Mouse (Mus musculus): ENCODE data around the gene Ppp1r9a. TPM values are rescaled to one million over a fixed set of nuclear protein-coding genes. Genes with fewer than 3 reads are reported as not detected.

The Ppp1r9a gene
- polyA plus RNA-seq, 1 experiment from 2014 or later, result 49.3 TPM

DNA sequence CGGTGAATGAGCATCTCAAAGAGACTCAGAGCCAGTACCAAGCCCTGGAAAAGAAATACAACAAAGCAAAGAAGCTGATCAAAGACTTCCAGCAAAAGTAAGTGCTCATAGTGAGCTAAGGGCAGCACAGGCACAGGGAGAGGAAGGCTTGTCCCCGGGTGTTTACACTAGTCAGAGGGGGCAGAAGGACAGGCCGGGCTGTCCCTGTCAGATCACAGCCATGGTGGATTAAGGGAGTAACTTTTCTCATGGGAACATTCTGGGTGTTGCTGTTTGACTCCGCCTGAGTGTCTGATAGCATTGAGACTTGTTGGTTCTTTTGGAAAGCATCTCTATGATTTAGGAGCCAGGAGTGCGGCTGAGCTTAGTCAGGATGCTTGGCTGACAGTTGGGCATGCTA, 211.0 kb downstream of the Ppp1r9a start:
- Histone ChIP-seq H3K36me3 (ENCODE audit: control insufficient read depth, insufficient read depth, low read length) (peaks cover 13% of the 10 kb centered on the region), H3K9me3 (ENCODE audit: control insufficient read depth, low read length) (no peaks in the 10 kb centered on the region), H3K4me3 (replicated peaks; ENCODE audit: low read depth, low read length) (no peak overlapping the region), H3K4me2 (ENCODE audit: low read length) (no peak overlapping the region), H3K4me1 (ENCODE audit: control insufficient read depth, insufficient read depth, low read length) (peaks cover 3% of the 10 kb centered on the region; the same call in 1 of the 2 replicates), H3K9ac (replicated peaks; ENCODE audit: low read length) (no peak overlapping the region), H3K27me3 (ENCODE audit: control insufficient read depth, insufficient read depth, low read length) (no peaks in the 10 kb centered on the region), H3K27ac (replicated peaks; ENCODE audit: low read depth, low read length) (no peak overlapping the region)
- ATAC-seq (ENCODE audit: low FRiP score, low TSS enrichment) (no peak), DNase-seq (no peak)
- WGBS, result 53% methylated on average over 5 of the region's 5 CpGs

DNA sequence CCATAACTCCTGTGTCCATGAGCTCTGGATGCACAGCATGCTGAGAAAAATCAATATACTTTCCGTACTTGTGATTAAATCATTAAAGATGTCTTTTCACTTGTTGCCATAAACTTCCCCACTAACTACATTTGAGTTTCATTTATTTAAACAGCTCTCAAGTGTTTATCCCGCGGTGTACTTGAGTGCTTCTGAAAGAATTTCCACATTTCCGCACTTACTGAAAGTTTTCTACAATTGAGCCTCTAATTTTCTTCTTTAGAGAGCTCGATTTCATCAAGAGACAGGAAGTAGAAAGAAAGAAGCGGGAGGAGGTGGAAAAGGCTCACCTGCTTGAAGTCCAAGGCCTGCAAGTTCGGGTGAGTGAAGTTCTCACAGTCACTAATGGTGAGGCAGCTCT, 212.1 kb downstream of the Ppp1r9a start:
- H3K27me3 ChIP-seq (ENCODE audit: control insufficient read depth, insufficient read depth, low read length), result no peaks in the 10 kb centered on the region
- no peak overlapping the region for H3K27ac ChIP-seq (replicated peaks; ENCODE audit: low read depth, low read length)
- H3K4me2 ChIP-seq (ENCODE audit: low read length), result no peak overlapping the region
- 94% methylated on average over 7 of the region's 7 CpGs for WGBS
- H3K4me3 ChIP-seq (replicated peaks; ENCODE audit: low read depth, low read length), result no peak overlapping the region
- no peak overlapping the region for H3K9ac ChIP-seq (replicated peaks; ENCODE audit: low read length)
- H3K9me3 ChIP-seq (ENCODE audit: control insufficient read depth, low read length), result no peaks in the 10 kb centered on the region
- DNase-seq (no peak), ATAC-seq (ENCODE audit: low FRiP score, low TSS enrichment) (no peak)
- H3K36me3 ChIP-seq (ENCODE audit: control insufficient read depth, insufficient read depth, low read length), result peaks cover 13% of the 10 kb centered on the region
- H3K4me1 ChIP-seq (ENCODE audit: control insufficient read depth, insufficient read depth, low read length), result peaks cover 3% of the 10 kb centered on the region; the same call in 1 of the 2 replicates

DNA sequence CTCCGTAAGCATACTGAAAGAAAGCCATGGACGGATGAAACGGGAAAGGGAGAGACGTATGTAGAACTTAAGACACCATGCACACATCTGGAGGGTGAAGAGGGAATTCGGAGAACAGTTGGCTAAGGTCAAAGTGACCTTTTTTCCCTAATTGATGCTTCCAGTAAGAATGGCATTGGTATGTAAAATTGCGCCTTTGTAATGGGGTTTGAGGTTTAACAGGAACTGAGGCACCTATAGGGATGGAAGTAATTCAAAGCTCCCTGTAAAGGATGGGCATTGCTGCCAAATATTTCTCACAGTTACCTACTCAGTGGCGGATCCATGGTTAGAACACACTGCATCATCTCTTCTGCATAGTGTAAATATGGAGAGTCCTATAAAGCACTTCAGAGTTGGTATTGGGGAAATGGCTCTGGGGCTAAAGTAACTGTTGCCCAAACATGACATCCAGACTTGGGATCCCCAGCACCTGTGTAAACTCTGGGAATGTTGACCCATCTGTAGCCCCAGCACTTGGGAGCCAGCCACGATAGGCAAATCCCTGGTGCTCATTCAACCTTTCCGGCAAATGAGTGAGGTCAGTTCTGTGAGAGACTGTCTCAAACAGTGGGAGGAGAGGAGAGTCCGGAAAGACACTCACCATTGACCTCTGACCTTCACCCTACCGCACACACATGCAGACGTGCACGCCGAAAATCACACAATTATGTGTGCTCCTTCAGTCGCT, 216.6 kb downstream of the Ppp1r9a start:
- Histone ChIP-seq H3K27ac (replicated peaks; ENCODE audit: low read depth, low read length) (no peak overlapping the region), H3K27me3 (ENCODE audit: control insufficient read depth, insufficient read depth, low read length) (no peaks in the 10 kb centered on the region), H3K4me2 (ENCODE audit: low read length) (no peak overlapping the region), H3K4me1 (ENCODE audit: control insufficient read depth, insufficient read depth, low read length) (no peaks in the 10 kb centered on the region), H3K36me3 (ENCODE audit: control insufficient read depth, insufficient read depth, low read length) (peaks cover 11% of the 10 kb centered on the region), H3K9me3 (ENCODE audit: control insufficient read depth, low read length) (no peaks in the 10 kb centered on the region), H3K4me3 (replicated peaks; ENCODE audit: low read depth, low read length) (no peak overlapping the region), H3K9ac (replicated peaks; ENCODE audit: low read length) (no peak overlapping the region)
- DNase-seq (no peak), ATAC-seq (ENCODE audit: low FRiP score, low TSS enrichment) (no peak)
- WGBS, result 88% methylated on average over 15 of the region's 15 CpGs

DNA sequence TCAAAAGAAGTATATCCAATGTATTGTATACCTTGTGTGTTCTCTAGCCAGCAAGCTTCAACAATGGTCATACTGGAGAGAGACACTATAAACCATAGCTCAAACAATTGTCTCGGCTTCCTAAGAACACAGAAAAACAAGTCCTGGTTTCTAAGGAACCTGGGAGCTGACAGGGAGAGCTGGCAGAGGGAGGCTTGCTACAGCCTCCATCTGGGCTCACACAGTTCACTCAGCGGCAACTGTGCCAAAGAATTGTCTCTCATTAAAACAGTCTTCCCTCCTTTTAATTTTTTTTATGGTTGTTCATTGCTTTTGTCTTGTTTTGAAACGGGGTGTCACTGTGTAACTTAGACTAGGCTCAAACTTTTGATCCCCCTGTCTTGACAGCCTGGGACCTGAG, 217.5 kb downstream of the Ppp1r9a start:
- Histone ChIP-seq H3K4me3 (replicated peaks; ENCODE audit: low read depth, low read length) (no peak overlapping the region), H3K4me2 (ENCODE audit: low read length) (no peak overlapping the region), H3K4me1 (ENCODE audit: control insufficient read depth, insufficient read depth, low read length) (no peaks in the 10 kb centered on the region), H3K9ac (replicated peaks; ENCODE audit: low read length) (no peak overlapping the region), H3K36me3 (ENCODE audit: control insufficient read depth, insufficient read depth, low read length) (peaks cover 8% of the 10 kb centered on the region), H3K27me3 (ENCODE audit: control insufficient read depth, insufficient read depth, low read length) (no peaks in the 10 kb centered on the region), H3K9me3 (ENCODE audit: control insufficient read depth, low read length) (no peaks in the 10 kb centered on the region), H3K27ac (replicated peaks; ENCODE audit: low read depth, low read length) (no peak overlapping the region)
- DNase-seq, result no peak
- 41% methylated on average over 3 of the region's 3 CpGs for WGBS
- no peak for ATAC-seq (ENCODE audit: low FRiP score, low TSS enrichment)

DNA sequence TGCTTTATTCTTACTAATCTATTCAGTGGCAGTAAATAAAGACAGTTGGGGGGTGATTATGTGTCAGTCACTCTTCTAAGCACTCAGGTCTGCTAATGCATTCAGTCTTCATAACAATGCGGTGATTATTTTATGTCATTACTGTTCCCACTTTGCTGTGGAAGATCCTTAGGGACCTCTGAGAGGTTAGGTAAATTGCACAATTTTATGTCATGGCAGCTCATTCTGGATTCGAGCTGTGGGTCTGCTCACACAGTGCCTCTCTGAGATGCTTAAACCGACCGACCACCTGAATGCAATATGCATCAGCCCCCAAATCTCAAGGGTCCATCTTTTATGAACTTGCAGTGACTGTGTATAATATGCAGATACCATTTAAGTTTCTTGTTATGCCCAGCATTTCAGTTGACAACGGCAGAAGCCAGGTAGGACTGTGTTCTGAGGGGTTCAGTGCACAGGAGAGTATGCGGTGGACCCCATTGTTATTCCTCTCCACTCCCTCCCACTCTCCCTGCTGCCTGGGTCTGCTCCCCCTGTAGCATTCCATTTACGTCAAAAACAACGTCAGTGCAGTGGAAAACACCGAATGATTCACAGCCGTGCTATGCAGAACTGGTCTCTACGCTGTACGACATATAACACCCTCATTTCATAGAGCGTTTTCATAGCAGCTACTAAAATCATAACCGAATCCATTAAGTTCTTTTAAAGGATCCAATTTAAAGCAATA, 226.8 kb downstream of the Ppp1r9a start:
- no peaks in the 10 kb centered on the region for H3K27me3 ChIP-seq (ENCODE audit: control insufficient read depth, insufficient read depth, low read length)
- H3K4me1 ChIP-seq (ENCODE audit: control insufficient read depth, insufficient read depth, low read length), result peaks cover 3% of the 10 kb centered on the region; the same call in 1 of the 2 replicates
- ATAC-seq (ENCODE audit: low FRiP score, low TSS enrichment) (peak; percentile 50; the same call in 1 of the 2 replicates), DNase-seq (peak; percentile 28)
- H3K9me3 ChIP-seq (ENCODE audit: control insufficient read depth, low read length), result no peaks in the 10 kb centered on the region
- H3K9ac ChIP-seq (replicated peaks; ENCODE audit: low read length), result no peak overlapping the region
- 57% methylated on average over 14 of the region's 14 CpGs for WGBS
- no peaks in the 10 kb centered on the region for H3K36me3 ChIP-seq (ENCODE audit: control insufficient read depth, insufficient read depth, low read length)
- no peak overlapping the region for H3K4me2 ChIP-seq (ENCODE audit: low read length)
- H3K4me3 ChIP-seq (replicated peaks; ENCODE audit: low read depth, low read length), result no peak overlapping the region
- H3K27ac ChIP-seq (replicated peaks; ENCODE audit: low read depth, low read length), result peak overlapping the region; percentile 49

DNA sequence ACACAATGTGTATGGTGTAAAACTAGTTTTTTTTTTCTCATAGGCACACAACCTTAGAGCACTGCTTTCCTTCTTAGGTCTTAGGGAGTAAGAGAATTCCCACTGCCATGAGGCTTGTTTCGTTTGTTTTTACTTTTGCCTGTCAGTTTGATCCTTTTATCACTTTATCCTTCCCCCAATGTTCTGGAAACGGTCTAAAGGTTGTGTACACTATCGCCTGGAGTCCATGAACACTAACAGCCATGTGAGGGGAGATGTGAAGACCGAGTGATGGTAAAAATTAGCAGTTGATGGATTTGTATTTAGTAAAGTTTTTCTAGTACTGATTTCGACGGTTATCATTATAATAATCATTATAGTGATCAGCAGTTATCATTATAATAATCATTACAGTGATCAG, 232.3 kb downstream of the Ppp1r9a start:
- peaks cover 7% of the 10 kb centered on the region; the same call in 1 of the 2 replicates for H3K36me3 ChIP-seq (ENCODE audit: control insufficient read depth, insufficient read depth, low read length)
- no peaks in the 10 kb centered on the region for H3K27me3 ChIP-seq (ENCODE audit: control insufficient read depth, insufficient read depth, low read length)
- no peak overlapping the region for H3K4me2 ChIP-seq (ENCODE audit: low read length)

DNA sequence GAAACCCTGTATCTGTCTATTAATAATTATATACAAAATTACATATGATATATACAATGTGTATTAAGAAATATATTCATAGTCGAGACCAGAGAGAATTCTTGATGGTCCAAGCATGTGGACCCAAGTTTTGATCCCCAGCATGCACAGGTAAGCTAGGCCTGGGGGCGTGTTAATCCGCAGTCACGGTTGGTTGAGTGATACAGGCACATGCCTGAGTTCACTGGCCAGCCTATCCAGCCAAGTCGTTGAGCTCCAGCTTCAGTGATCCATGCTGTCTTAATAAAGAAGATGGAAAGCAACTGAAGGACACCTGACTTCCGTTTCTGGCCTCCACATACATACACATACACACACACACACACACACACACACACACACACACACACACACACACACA, 233.3 kb downstream of the Ppp1r9a start:
- 67% methylated on average over 6 of the region's 6 CpGs for WGBS
- Histone ChIP-seq H3K4me1 (ENCODE audit: control insufficient read depth, insufficient read depth, low read length) (no peaks in the 10 kb centered on the region), H3K4me3 (replicated peaks; ENCODE audit: low read depth, low read length) (no peak overlapping the region), H3K36me3 (ENCODE audit: control insufficient read depth, insufficient read depth, low read length) (peaks cover 7% of the 10 kb centered on the region; the same call in 1 of the 2 replicates), H3K9ac (replicated peaks; ENCODE audit: low read length) (no peak overlapping the region), H3K27ac (replicated peaks; ENCODE audit: low read depth, low read length) (no peak overlapping the region), H3K27me3 (ENCODE audit: control insufficient read depth, insufficient read depth, low read length) (no peaks in the 10 kb centered on the region), H3K4me2 (ENCODE audit: low read length) (no peak overlapping the region), H3K9me3 (ENCODE audit: control insufficient read depth, low read length) (no peaks in the 10 kb centered on the region)
- DNase-seq (no peak), ATAC-seq (ENCODE audit: low FRiP score, low TSS enrichment) (no peak)

More for the DNA sequence above, 232.3 kb downstream of the Ppp1r9a start:
- Histone ChIP-seq H3K4me3 (replicated peaks; ENCODE audit: low read depth, low read length) (no peak overlapping the region), H3K9ac (replicated peaks; ENCODE audit: low read length) (no peak overlapping the region), H3K27ac (replicated peaks; ENCODE audit: low read depth, low read length) (no peak overlapping the region), H3K4me1 (ENCODE audit: control insufficient read depth, insufficient read depth, low read length) (no peaks in the 10 kb centered on the region), H3K9me3 (ENCODE audit: control insufficient read depth, low read length) (no peaks in the 10 kb centered on the region)
- ATAC-seq (ENCODE audit: low FRiP score, low TSS enrichment) (no peak), DNase-seq (no peak)
- WGBS, result 89% methylated on average over 6 of the region's 6 CpGs

DNA sequence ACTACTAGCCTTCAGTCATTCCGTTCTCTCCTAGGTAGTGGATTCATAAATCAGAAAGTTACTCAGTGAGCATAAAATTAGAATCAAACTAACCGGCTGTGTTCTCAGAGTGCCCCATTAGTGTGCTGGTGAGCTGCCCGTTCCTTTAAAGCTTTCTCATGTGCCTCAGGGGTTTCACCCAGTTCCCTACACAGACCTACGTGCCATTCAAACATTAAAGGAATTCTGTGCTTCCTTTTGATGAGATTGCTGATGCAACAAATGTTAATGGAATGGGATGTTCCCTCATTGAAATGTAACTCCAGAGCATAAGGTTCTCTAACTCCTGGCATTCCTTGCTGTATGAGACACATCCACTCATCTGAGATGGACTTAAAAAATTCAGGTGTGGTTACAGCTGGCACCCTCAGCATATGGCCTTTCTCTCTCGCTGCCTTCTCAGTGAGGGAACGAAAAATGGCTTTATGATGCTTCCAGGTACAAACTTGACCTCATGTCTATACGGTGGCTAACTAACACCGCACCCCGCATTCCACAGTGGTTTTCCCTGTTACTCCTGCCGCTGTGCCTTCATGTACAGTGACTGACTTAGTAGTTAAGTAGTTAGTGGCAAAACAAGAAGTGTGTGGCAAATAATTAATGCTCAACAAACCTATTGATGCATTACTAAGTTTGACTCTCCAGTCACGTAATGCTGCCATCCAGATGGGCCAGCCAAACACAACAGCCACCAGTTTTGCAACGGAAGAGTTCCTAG, 236.3 kb downstream of the Ppp1r9a start:
- H3K9ac ChIP-seq (replicated peaks; ENCODE audit: low read length), result no peak overlapping the region
- H3K4me2 ChIP-seq (ENCODE audit: low read length), result no peak overlapping the region
- no peak overlapping the region for H3K4me3 ChIP-seq (replicated peaks; ENCODE audit: low read depth, low read length)
- H3K27me3 ChIP-seq (ENCODE audit: control insufficient read depth, insufficient read depth, low read length), result no peaks in the 10 kb centered on the region
- H3K9me3 ChIP-seq (ENCODE audit: control insufficient read depth, low read length), result no peaks in the 10 kb centered on the region
- H3K36me3 ChIP-seq (ENCODE audit: control insufficient read depth, insufficient read depth, low read length), result peaks cover 7% of the 10 kb centered on the region; the same call in 1 of the 2 replicates
- ATAC-seq (ENCODE audit: low FRiP score, low TSS enrichment) (no peak), DNase-seq (no peak)
- H3K4me1 ChIP-seq (ENCODE audit: control insufficient read depth, insufficient read depth, low read length), result no peaks in the 10 kb centered on the region
- 86% methylated on average over 12 of the region's 12 CpGs for WGBS
- H3K27ac ChIP-seq (replicated peaks; ENCODE audit: low read depth, low read length), result no peak overlapping the region
